Mouse (Mus musculus): Measurements from ENCODE around the gene Dscaml1. TPM values are rescaled to one million over a fixed set of nuclear protein-coding genes. Genes with fewer than 3 reads are reported as not detected.

The Dscaml1 gene
- polyA plus RNA-seq, 1 experiment: 1.3 TPM

DNA sequence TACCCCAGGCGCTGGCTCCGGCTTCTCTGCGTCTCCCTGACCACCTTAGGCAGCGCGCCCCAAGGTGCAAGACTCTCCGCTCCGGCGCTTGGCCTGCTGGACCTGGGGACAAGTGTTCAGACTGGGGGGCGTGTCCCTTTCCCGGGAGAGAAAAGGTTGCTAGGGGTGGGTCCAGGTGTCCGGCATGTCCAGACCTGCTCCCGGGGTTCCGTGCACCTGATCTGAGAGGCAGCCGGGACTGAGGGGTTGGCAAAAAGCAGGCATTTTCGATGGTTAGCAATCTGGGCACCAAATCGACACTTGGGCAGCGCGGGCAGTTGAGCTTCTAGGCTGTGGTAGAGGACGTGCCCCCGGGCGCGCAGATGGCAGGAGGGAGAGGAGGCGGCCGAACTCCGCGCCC, 4.7 kb downstream of the Dscaml1 start:
- Histone ChIP-seq H3K27me3 (ENCODE audit: control insufficient read depth, insufficient read depth, low read length) (peaks cover 14% of the 10 kb centered on the region), H3K27ac (ENCODE audit: insufficient read depth, low read length) (no peak overlapping the region), H3K36me3 (ENCODE audit: control insufficient read depth, insufficient read depth, low read length) (no peaks in the 10 kb centered on the region), H3K4me1 (ENCODE audit: control insufficient read depth, insufficient read depth, insufficient read length) (no peaks in the 10 kb centered on the region), H3K4me3 (ENCODE audit: extremely low read depth, insufficient read depth, insufficient read length) (no peak overlapping the region)
- TF ChIP-seq CTCF (IDR thresholded peaks at IDR 0.05; ENCODE audit: extremely low read depth, insufficient read depth, insufficient read length, insufficient replicate concordance): no peak
- no peak for TF ChIP-seq POLR2A (IDR thresholded peaks at IDR 0.05; ENCODE audit: low read depth, low read length)
- no peak for DNase-seq (ENCODE audit: low read depth in 1 of 2, low spot score in 2 of 2)
- WGBS: 11% methylated on average over 26 of the region's 26 CpGs

DNA sequence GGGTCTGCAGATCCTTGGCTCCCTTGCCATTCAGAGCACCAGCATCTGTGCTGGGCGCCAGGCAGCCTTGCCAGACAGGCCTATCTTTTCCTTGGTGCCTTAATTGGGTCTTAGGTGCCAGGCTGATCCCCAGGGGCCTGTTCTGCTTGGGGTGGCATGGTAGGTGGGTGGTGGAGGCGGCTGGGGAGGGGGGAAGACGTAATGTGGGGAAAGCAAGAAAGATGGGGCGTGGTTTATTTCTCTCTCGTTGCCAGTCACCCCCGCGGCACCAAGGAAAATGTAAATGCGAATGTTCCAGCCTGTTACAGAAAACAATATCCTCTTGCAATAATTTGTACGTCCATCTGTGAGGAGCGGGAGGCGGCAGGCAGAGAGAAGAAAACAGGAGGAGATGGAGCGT, 6.2 kb downstream of the Dscaml1 start:
- TF ChIP-seq POLR2A (IDR thresholded peaks at IDR 0.05; ENCODE audit: low read depth, low read length): no peak
- no peak for TF ChIP-seq CTCF (IDR thresholded peaks at IDR 0.05; ENCODE audit: extremely low read depth, insufficient read depth, insufficient read length, insufficient replicate concordance)
- DNase-seq (ENCODE audit: low read depth in 1 of 2, low spot score in 2 of 2): no peak
- Histone ChIP-seq H3K4me1 (ENCODE audit: control insufficient read depth, insufficient read depth, insufficient read length) (no peaks in the 10 kb centered on the region), H3K36me3 (ENCODE audit: control insufficient read depth, insufficient read depth, low read length) (no peaks in the 10 kb centered on the region), H3K4me3 (ENCODE audit: extremely low read depth, insufficient read depth, insufficient read length) (no peak overlapping the region), H3K27ac (ENCODE audit: insufficient read depth, low read length) (no peak overlapping the region), H3K27me3 (ENCODE audit: control insufficient read depth, insufficient read depth, low read length) (peaks cover 14% of the 10 kb centered on the region)
- 83% methylated on average over 12 of the region's 12 CpGs for WGBS

DNA sequence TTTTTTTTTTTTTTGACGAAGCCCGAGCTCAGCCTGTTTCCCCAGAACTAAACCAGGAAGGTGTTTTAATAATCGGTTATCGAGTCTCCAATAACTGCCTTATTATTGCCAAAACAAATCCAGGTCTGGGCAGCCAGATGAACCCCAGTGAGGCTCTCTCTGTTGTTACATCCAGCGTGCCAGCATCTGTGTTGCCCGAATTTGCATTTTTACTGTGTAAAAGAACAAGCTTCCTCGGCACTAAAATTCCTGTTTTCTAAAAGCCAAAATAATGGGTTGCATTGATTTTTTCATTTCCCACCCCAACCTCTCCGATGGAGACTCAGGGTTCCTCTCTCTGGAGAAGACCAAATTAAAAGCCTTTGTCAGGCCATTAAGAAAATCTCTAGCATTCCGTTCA, 6.7 kb downstream of the Dscaml1 start:
- no peak overlapping the region for H3K27ac ChIP-seq (ENCODE audit: insufficient read depth, low read length)
- DNase-seq (ENCODE audit: low read depth in 1 of 2, low spot score in 2 of 2): no peak
- TF ChIP-seq POLR2A (IDR thresholded peaks at IDR 0.05; ENCODE audit: low read depth, low read length) (no peak), CTCF (IDR thresholded peaks at IDR 0.05; ENCODE audit: extremely low read depth, insufficient read depth, insufficient read length, insufficient replicate concordance) (no peak)
- H3K4me1 ChIP-seq (ENCODE audit: control insufficient read depth, insufficient read depth, insufficient read length): no peaks in the 10 kb centered on the region
- 88% methylated on average over 9 of the region's 9 CpGs for WGBS
- H3K4me3 ChIP-seq (ENCODE audit: extremely low read depth, insufficient read depth, insufficient read length): no peak overlapping the region
- no peaks in the 10 kb centered on the region for H3K36me3 ChIP-seq (ENCODE audit: control insufficient read depth, insufficient read depth, low read length)
- peaks cover 14% of the 10 kb centered on the region for H3K27me3 ChIP-seq (ENCODE audit: control insufficient read depth, insufficient read depth, low read length)

DNA sequence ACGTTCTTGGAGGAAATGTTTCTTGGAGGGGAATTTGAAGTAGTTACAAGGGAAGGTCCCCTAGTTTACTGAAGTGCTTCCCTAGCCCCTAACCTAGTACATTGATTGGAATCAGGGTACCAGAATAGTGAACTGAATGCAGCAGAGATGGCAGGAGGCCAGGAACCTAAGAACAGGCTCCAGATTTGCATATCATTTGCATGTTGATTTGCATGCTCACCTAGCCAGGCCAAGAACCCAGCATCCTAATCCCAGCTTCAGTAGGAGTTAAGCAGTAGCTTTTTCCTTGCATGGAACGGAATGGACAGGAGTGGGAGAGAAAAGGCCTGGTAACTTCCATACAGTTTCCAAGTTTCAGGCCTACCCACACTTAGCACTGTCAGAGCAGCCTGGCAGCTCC, 7.7 kb downstream of the Dscaml1 start:
- Histone ChIP-seq H3K4me3 (ENCODE audit: extremely low read depth, insufficient read depth, insufficient read length) (no peak overlapping the region), H3K27me3 (ENCODE audit: control insufficient read depth, insufficient read depth, low read length) (peaks cover 14% of the 10 kb centered on the region), H3K27ac (ENCODE audit: insufficient read depth, low read length) (no peak overlapping the region), H3K4me1 (ENCODE audit: control insufficient read depth, insufficient read depth, insufficient read length) (no peaks in the 10 kb centered on the region), H3K36me3 (ENCODE audit: control insufficient read depth, insufficient read depth, low read length) (no peaks in the 10 kb centered on the region)
- WGBS: 82% methylated on average over 2 of the region's 2 CpGs
- TF ChIP-seq POLR2A (IDR thresholded peaks at IDR 0.05; ENCODE audit: low read depth, low read length): no peak
- no peak for TF ChIP-seq CTCF (IDR thresholded peaks at IDR 0.05; ENCODE audit: extremely low read depth, insufficient read depth, insufficient read length, insufficient replicate concordance)
- DNase-seq (ENCODE audit: low read depth in 1 of 2, low spot score in 2 of 2): no peak

DNA sequence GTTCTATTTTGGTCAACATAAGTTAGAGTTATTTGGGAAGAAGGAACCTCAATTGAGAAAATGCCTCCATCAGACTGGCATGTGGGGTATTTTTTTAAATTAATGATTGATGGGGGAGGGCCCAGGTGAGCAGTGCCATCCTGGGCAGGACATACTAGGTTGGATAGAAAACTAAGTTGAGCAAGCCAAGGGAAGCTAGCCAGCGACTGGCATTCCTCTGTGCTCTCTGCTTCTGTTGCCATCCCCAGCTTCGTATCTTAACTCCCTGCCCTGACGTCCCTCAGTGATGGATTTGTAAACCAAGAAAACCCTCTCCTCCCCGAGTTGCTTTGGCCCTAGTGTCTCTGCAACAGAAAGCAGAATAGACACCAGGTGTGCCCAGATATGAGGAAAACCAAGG, 12.6 kb downstream of the Dscaml1 start:
- DNase-seq (ENCODE audit: low read depth in 1 of 2, low spot score in 2 of 2): no peak
- Histone ChIP-seq H3K4me1 (ENCODE audit: control insufficient read depth, insufficient read depth, insufficient read length) (no peaks in the 10 kb centered on the region), H3K36me3 (ENCODE audit: control insufficient read depth, insufficient read depth, low read length) (no peaks in the 10 kb centered on the region), H3K27ac (ENCODE audit: insufficient read depth, low read length) (no peak overlapping the region), H3K27me3 (ENCODE audit: control insufficient read depth, insufficient read depth, low read length) (no peaks in the 10 kb centered on the region), H3K4me3 (ENCODE audit: extremely low read depth, insufficient read depth, insufficient read length) (no peak overlapping the region)
- TF ChIP-seq POLR2A (IDR thresholded peaks at IDR 0.05; ENCODE audit: low read depth, low read length) (no peak), CTCF (IDR thresholded peaks at IDR 0.05; ENCODE audit: extremely low read depth, insufficient read depth, insufficient read length, insufficient replicate concordance) (no peak)
- 85% methylated on average over 4 of the region's 4 CpGs for WGBS

DNA sequence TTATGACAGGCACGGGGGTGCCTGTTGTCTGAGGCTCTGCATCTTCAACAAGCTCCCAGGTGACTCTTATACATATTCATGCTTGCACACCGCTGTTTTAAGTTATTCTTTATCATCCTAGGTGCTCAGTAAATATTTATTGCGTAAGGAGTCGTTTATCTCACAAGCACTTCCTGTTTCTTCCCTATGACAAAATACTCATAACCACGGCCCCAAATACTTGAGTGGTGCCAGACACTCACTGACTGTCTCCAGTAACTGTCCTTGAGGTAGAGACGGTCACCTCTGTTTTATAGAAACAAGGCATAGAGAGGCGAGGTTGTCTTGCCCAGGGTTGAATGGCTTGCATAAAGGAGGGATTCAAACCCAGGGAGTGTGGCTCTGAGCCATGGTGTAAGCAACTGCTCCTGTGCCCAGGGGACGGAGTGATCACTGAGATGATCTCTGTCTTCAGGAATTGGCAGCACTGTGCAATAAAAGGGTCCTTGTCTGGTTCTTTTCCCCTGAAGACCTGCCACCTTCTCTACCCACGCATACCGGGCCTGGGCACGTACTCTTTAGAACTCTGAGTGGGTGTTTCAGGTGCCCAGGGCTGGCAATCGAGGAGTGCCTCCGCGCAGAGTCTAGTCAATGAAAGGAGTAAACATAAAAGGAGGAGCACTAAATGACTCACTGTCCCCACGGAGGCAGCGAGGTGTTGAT, 13.8 kb downstream of the Dscaml1 start:
- H3K27ac ChIP-seq (ENCODE audit: insufficient read depth, low read length): no peak overlapping the region
- 70% methylated on average over 16 of the region's 16 CpGs for WGBS
- H3K36me3 ChIP-seq (ENCODE audit: control insufficient read depth, insufficient read depth, low read length): no peaks in the 10 kb centered on the region
- DNase-seq (ENCODE audit: low read depth in 1 of 2, low spot score in 2 of 2): no peak
- no peaks in the 10 kb centered on the region for H3K4me1 ChIP-seq (ENCODE audit: control insufficient read depth, insufficient read depth, insufficient read length)
- no peaks in the 10 kb centered on the region for H3K27me3 ChIP-seq (ENCODE audit: control insufficient read depth, insufficient read depth, low read length)
- no peak overlapping the region for H3K4me3 ChIP-seq (ENCODE audit: extremely low read depth, insufficient read depth, insufficient read length)
- TF ChIP-seq CTCF (IDR thresholded peaks at IDR 0.05; ENCODE audit: extremely low read depth, insufficient read depth, insufficient read length, insufficient replicate concordance): no peak
- TF ChIP-seq POLR2A (IDR thresholded peaks at IDR 0.05; ENCODE audit: low read depth, low read length): no peak

DNA sequence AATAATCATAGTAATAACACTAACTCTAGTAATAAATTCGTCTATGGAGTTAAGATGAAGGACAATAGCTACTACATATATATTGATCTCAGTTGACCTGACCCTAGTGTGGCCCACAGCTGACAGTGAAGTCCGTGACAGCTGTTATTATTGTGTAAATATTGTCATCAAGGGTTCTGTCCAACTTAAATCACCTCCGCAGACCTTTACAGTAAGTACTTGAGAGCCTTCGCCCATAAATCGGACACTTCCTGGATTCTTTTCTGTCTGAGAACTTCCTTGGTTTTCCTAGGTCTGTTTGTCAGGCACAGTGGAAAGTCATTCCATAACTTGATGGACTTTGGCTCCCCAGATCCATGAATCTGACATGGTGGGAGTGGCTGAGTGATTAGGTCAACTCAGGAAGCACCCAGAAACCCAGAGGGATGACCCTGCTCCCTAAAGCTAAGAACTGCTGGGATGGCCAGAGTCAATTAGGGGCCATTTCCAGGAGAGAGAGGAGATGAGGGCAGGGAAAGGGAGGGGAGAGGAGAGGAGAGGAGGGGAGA, 17.9 kb downstream of the Dscaml1 start:
- TF ChIP-seq POLR2A (IDR thresholded peaks at IDR 0.05; ENCODE audit: low read depth, low read length): no peak
- TF ChIP-seq CTCF (IDR thresholded peaks at IDR 0.05; ENCODE audit: extremely low read depth, insufficient read depth, insufficient read length, insufficient replicate concordance): no peak
- Histone ChIP-seq H3K27me3 (ENCODE audit: control insufficient read depth, insufficient read depth, low read length) (no peaks in the 10 kb centered on the region), H3K4me3 (ENCODE audit: extremely low read depth, insufficient read depth, insufficient read length) (no peak overlapping the region), H3K27ac (ENCODE audit: insufficient read depth, low read length) (no peak overlapping the region), H3K4me1 (ENCODE audit: control insufficient read depth, insufficient read depth, insufficient read length) (no peaks in the 10 kb centered on the region), H3K36me3 (ENCODE audit: control insufficient read depth, insufficient read depth, low read length) (no peaks in the 10 kb centered on the region)
- no peak for DNase-seq (ENCODE audit: low read depth in 1 of 2, low spot score in 2 of 2)
- WGBS: 75% methylated on average over 5 of the region's 5 CpGs
